Mouse (Mus musculus) macrophage (primary cell): Measurements from ENCODE around the gene Ptpn6. TPM values are rescaled to one million over a fixed set of nuclear protein-coding genes. Genes with fewer than 3 reads are reported as not detected.
A peak's percentile ranks its signal among the peaks of the same experiment; 100 is the strongest.

Experiments used
- H3K27ac ChIP-seq: fragments of 350-480 bp; formaldehyde crosslinking; 2 replicates; pipeline ENCODE4 v1.9.0; 2021
- H3K36me3 ChIP-seq: fragments of 350-480 bp; formaldehyde crosslinking; 2 replicates; pipeline ENCODE4 v1.9.0; 2021; ENCODE audit errors: inconsistent target
- H3K4me3 ChIP-seq: fragments of 350-480 bp; formaldehyde crosslinking; 2 replicates; pipeline ENCODE4 v1.9.0; 2021; ENCODE audit errors: inconsistent target
- H3K79me2 ChIP-seq: fragments of 350-480 bp; formaldehyde crosslinking; 2 replicates; pipeline ENCODE4 v1.9.0; 2021; ENCODE audit errors: inconsistent target
- WGBS: methylation state at CpG from one replicate; pipeline ENCODE4 v1.1.7; 2026; ENCODE audit warnings: inconsistent platforms; ENCODE audit not compliant: missing documents; 5-methylcytosine and 5-hydroxymethylcytosine counted together
- polyA plus RNA-seq: library from polyadenylated mRNA; stranded (reverse); fragments of 250-400 nt; gene quantifications from 3 replicates; pipeline ENCODE4 v1.2.4, GENCODE M21; 2018; ENCODE audit warnings: inconsistent platforms

The Ptpn6 gene
- polyA plus RNA-seq, 1 experiment from 2014 or later: 251 TPM

DNA sequence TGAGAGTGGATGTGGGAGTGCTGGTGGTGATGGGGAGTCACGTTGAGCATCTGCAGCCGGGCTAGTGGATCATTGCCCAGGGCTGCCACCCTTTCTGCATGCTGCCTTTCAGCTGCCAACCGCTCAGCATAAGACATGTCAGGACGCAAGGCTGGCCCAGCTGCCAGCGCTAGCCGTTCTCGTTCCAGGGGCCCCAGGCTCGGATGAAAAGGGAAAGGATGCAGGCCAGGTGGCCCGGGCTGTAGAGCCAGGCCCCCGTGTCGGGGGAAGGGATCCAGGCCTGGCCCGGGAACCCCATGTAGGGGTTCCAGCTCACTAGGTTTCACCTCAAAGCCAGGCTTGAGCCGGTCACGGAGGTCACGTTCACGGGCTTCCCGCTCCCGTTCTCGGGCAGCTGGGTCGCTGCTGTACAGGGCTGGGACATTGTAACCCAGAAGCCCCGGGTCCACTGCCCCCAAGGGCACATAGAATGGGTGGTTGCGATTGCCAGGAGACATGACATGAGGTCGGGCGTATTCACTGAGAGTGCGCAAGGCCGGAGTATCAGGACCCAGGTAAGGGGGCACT, 6.3 kb upstream of the Ptpn6 start:
- no peak overlapping the region for H3K27ac ChIP-seq
- no peaks in the 10 kb centered on the region; the same call in 1 of the 2 replicates for H3K79me2 ChIP-seq
- H3K36me3 ChIP-seq: 0 out of 2 replicates have a peak, but pooled peaks cover 5% of the 10 kb centered on the region
- H3K4me3 ChIP-seq: peak overlapping the region; percentile 21; the same call in 1 of the 2 replicates
- 70% methylated on average over 19 of the region's 26 CpGs for WGBS

DNA sequence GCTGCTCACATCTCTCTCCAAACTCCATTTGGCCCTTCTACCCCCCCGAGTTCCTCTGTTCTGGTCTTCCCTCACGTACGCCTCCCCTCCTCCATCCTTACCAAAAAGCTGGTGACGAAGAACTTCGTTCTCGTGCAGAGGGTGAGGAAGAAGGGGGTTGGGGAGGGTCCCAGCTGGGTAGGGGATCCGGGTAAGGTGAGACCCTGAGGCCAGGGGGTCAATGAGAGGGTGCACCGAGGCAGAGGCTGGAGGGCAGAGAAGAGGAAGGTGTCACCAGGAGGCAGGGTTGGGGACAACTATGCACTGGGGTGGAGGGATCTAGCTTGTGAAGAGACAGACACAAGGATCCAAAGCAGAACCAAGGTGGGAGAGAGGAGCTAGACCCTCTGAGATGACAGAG, 5.1 kb upstream of the Ptpn6 start:
- Histone ChIP-seq H3K36me3 (no peaks in the 10 kb centered on the region), H3K4me3 (no peak overlapping the region), H3K27ac (no peak overlapping the region), H3K79me2 (peaks cover 9% of the 10 kb centered on the region; the same call in 1 of the 2 replicates)
- 93% methylated on average over 8 of the region's 8 CpGs for WGBS

DNA sequence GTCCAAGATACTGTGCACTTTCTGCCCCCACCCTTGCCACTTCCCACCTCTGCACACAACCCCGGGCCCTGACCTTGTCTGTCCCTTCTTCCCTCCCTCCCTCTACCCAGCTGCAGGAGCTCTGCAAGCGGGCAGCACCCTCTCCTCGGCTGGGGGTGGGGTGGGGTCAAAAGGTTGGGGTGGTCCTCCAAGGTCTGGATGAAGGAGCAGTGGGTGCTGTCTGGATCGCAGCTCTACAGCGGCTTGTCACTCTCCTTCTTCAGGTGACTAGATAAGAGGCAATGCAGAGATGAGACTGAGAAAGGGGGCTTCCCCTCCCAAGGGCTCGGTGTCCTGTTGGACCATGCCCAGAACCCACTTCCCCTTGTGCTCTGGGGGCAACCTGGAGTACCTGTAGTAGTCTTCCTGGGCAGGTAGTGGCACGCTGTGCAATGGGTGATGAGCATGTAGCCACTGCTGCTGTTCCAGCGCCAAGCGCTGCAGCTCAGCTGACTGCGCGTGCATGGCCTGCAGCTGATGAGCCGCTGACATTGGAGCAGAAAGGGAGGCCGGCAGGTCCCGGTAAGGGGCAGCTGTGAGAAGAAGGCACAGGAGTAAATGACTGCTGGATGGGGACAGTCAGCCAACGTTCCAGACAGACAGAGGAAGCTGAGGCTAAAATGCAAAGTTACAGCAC, 4.5 kb upstream of the Ptpn6 start:
- 94% methylated on average over 13 of the region's 15 CpGs for WGBS
- Histone ChIP-seq H3K4me3 (no peak overlapping the region), H3K79me2 (peaks cover 9% of the 10 kb centered on the region; the same call in 1 of the 2 replicates)

DNA sequence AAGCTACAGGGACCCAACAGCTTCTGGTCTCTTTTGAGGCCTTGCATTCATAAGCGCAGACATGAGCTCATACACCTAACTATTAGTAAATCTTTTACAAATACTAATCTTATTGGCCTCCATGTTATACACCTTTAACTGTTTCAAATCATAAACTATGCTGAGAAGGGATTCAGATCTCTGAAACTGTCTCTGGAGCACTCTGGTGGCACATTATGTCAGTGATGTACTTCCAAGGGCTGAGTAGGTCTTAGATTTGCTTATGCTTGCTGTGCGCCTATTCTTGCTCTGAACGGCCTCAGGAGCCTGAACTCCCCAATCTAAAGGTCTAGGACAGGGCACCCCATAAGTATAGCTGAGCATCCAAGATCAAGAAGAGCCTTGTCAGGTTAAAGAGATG, 3.3 kb upstream of the Ptpn6 start:
- H3K4me3 ChIP-seq: peak overlapping the region; percentile 62; the same call in 1 of the 2 replicates
- H3K27ac ChIP-seq: peak overlapping the region; percentile 94
- WGBS: 83% methylated on average over 3 of the region's 3 CpGs
- H3K79me2 ChIP-seq: peaks cover 9% of the 10 kb centered on the region; the same call in 1 of the 2 replicates
- H3K36me3 ChIP-seq: no peaks in the 10 kb centered on the region

More for the DNA sequence above, 4.5 kb upstream of the Ptpn6 start:
- no peaks in the 10 kb centered on the region for H3K36me3 ChIP-seq
- H3K27ac ChIP-seq: no peak overlapping the region

DNA sequence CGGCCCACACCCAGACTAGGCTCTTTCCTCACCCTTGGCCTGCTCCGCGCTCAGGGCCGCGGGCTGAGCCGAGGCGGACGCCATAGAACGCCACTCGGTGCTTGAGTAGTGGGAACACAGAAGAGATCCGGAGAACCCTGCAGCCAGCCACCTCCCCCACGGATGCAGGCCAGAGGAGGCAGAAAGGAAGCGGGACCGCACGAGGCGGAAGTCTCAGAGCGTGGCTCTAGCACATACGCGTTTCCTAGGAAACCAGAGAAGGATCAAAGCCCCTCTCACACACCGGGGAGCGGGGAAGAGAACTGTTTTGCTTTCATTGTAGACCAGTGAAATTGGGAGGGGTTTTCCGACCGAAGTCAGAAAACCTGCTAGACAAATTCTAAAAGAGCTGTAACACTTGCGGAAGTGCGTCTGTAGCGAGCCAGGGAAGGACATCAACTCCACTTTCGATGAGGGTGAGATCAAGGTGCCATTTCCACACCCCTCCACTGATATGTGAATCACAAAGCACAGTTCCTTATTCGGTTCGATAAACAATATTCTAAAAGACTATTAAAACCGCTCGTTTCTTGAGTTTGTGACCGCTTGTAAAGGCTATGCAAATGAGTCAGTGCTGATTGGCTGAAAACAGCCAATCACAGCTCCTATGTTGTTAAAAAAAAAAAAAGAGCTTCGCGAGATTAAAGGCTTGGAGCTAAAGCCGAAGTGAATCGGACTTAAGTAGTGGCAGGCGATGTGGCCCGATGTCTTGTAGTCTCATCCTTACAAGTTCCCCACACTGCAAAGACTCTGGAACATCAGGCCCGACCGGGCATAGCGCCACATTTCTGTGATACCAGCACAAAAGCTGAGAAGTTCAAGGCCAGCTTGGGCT, 2.6 kb upstream of the Ptpn6 start, which contains the start of gene Grcc10:
Gene Grcc10, minus strand, starts transcription at position 487 of the 874 bp plus-strand sequence.
- Histone ChIP-seq H3K27ac (peak within 1 kb of the TSS; percentile 94), H3K4me3 (peak within 1 kb of the TSS; percentile 62), H3K79me2 (peaks cover 9% of the 10 kb centered on the region; the same call in 1 of the 2 replicates), H3K36me3 (no peaks in the 10 kb centered on the region)
- WGBS: 1% methylated on average over 41 of the region's 41 CpGs

DNA sequence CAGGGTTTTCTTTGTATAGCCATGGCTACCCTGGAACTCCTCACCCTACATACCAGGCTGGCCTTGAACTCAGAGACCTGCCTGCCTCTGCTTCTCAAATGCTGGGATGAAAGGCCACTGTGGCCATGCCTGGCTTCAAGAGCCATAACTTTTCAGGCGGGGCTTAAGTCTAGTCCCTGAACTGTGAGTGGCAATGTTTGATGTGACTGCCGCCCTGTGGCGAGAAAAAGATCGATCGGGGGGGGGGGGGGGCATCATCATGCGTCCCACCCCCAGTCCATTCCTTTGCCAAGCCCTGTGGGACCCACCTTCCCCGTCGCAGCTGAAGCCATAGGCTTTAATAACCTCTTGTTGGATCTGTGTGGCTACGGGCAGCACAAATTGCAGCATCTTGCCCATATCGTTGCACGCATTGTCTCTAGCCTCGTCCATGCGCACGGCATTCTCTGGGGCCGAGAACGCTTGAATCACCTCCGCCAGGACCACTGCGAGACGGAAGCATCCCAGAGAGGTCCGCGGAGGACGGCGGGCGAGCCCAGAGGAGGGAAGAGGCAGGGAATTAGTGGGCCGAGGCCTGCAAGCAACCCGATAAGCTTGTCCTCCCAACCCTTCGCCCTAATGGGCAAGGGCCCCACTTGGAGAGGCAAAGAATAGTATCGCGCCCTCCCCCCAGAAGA, 1.8 kb upstream of the Ptpn6 start:
- H3K27ac ChIP-seq: peak overlapping the region; percentile 94
- peak overlapping the region; percentile 62 for H3K4me3 ChIP-seq
- under 1% methylated on average over 29 of the region's 29 CpGs for WGBS
- no peaks in the 10 kb centered on the region for H3K36me3 ChIP-seq
- peaks cover 9% of the 10 kb centered on the region; the same call in 1 of the 2 replicates for H3K79me2 ChIP-seq

DNA sequence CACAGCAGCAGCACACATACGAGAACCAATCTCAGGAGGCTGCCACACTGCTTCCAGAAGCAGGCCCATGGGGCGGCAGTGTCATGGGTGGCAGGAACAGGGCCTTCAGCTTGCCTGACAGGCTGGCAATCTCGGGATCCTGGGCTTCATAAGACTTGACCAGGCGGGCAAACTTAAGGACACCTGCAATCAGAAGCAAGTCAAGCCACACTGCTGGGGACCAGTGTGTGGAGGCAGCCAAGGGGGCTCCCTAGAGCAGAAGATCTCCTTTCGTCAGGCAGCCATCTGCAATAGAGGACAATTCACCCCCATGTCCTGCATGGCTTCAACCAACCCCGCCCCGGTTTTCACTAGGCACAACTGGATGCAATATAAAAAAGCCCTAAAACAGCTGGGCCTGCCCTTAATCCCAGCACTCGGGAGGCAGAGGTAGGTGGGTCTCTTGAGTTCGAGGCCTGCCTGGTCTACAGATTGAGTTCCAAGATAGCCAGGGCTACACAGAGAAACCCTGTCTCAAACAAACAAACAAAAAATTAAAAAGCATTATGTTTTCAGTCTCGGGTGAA, 800 bp upstream of the Ptpn6 start:
- Histone ChIP-seq H3K27ac (peak overlapping the region; percentile 94), H3K36me3 (no peaks in the 10 kb centered on the region), H3K79me2 (peaks cover 9% of the 10 kb centered on the region; the same call in 1 of the 2 replicates), H3K4me3 (no peak overlapping the region)
- 93% methylated on average over 10 of the region's 10 CpGs for WGBS

DNA sequence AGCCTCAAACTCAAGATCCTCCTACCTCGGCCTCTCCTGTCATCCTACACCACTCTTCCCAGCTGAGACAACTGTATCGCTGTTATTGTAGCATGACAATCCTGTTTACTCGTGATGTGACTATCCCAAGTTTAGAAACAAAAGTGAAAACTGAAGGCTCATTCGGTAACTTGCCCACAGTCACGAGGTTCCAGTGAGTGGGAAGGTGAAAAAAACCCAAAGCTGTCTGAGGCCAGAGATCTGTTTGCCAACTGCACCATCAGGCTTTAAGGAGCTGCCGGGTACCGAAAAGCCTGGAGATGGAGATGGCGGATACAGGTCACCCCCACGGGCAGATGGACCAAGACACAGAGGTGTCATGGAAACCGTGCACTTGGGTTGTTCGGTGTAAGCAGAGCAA, 1.5 kb downstream of the Ptpn6 start:
- WGBS: 89% methylated on average over 11 of the region's 11 CpGs
- no peaks in the 10 kb centered on the region for H3K36me3 ChIP-seq
- H3K4me3 ChIP-seq: no peak overlapping the region
- H3K27ac ChIP-seq: no peak overlapping the region
- H3K79me2 ChIP-seq: peaks cover 26% of the 10 kb centered on the region

DNA sequence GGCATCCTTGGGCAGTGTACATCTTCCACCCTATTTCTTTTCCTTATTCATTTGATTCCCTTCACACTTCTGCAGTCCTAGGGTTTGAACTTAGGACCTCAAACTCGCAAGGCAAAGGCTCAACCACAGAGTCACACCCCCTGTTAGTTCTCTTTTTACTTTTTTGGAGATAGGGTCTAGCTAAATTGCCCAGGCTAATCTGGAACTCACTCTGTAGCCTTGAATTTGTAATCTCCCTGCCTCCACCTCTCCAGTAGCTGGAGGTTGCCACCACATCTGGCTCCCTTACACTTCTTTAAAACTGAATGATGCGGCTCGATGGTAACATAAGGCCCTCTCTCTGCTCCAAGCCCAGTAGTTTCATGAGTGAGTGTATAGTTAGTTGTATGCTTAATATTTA, 4.1 kb downstream of the Ptpn6 start:
- no peak overlapping the region for H3K4me3 ChIP-seq
- peaks cover 43% of the 10 kb centered on the region for H3K79me2 ChIP-seq
- 80% methylated on average over 3 of the region's 3 CpGs for WGBS
- no peak overlapping the region for H3K27ac ChIP-seq
- peaks cover 7% of the 10 kb centered on the region; the same call in 1 of the 2 replicates for H3K36me3 ChIP-seq

DNA sequence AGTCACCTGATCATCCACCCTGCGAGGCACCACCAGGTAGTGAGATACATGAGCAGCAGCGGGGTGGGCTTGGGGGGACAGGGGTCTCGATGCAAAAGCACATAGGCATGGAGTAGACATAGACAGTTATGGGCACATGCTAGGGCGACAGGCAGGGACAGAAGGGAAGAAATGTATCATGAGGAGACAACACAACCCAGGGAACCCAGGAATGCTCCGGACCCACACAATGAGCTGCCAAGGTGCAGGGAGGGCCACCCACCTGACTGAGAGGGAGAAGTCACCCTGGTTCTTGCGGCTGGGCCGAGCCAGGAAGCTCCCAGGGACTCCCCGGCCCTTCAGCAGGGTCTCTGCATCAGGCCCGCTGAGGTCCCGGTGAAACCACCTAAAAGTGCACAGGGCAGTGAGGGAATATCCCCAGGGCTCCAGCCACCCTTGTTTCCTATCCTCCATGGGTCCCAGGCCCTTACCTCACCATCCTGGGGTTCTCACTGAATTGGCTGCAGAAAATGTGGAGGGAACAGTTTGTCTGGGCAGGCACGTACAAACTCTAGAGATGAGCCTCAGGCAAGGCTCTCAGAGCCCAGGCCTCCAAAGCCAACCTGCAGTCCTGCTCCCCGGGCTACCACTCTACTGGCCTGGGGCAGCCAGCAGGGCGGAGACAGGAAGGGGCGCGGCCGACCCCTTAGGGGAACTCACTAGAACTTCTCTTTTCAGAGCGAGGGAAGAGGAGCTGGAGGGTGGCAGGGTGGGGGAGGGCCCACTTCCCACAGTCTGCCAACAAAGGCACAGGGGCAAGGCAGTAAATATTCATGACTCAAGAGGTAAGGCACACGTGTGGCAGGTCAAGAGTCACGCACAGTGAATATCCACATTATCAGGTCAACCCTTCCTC, 5.8 kb downstream of the Ptpn6 start:
- Histone ChIP-seq H3K79me2 (peaks cover 54% of the 10 kb centered on the region), H3K36me3 (peaks cover 19% of the 10 kb centered on the region), H3K4me3 (peak overlapping the region; percentile 98), H3K27ac (peak overlapping the region; percentile 98)
- WGBS: under 1% methylated on average over 18 of the region's 19 CpGs

DNA sequence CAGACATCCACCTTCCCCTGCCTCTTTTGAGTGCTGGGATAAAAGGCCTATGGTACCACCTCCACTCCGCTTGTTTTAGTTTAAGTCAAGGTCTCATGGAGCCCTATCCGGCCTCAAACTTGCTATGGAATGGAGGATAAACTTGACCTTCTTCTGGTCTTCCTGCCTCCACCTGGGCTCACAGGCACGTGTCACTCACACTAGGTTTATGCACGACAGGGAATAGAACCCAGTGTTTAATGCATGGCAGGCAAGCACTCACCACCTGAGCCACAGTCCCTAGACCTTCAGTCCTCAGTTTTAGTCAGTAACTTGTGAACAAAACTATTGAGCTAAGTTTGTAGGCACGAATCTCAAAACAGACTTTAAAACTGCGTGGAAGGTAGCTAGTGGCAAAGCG, 7.5 kb downstream of the Ptpn6 start:
- H3K79me2 ChIP-seq: peaks cover 70% of the 10 kb centered on the region
- WGBS: 76% methylated on average over 7 of the region's 7 CpGs
- H3K27ac ChIP-seq: peak overlapping the region; percentile 98
- peak overlapping the region; percentile 98 for H3K4me3 ChIP-seq
- peaks cover 32% of the 10 kb centered on the region for H3K36me3 ChIP-seq

DNA sequence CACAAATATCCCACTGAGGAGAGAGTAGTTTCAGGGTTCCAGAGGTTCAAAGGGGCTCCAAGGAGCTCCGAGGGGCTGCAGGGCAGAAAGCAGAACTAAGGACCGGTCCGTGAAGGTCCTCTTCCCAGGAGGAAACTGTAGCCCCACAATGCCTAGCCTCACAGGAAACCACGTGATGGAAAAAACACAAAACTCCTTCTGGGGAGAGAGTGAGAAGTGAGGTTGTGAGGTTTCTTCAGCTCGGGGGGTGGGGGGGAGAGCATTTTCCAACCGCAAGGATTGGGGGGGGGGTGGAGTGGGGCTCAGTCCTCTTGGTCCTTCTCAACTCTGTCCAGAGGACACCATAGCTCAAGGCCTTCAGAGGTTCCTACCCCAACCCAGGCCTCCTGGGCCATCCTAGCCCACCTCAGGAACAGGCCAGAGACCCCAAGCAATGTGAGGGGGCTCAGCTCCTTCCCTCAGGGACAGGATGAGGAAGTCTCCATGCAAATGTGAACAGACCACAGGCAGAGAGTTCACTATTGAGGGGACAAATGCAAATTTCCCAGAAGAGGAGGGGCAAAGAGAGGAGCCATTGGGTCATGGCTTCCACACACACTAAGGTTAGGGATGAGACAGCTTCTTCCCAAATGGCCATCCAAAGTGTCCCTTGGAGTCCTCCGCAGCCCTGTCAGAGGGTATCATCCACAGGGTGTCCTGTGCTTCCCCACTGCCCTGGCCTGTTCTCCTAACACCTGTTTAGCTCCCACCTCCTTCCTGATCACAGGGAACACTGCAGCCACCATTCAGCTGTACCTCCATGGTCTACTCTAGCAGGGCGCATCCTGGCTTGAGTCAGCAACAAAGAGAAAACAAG, 8.4 kb downstream of the Ptpn6 start:
- Histone ChIP-seq H3K27ac (peak overlapping the region; percentile 98), H3K36me3 (peaks cover 39% of the 10 kb centered on the region), H3K4me3 (peak overlapping the region; percentile 18; the same call in 1 of the 2 replicates), H3K79me2 (peaks cover 80% of the 10 kb centered on the region)
- 6% methylated on average over 8 of the region's 8 CpGs for WGBS
